Mouse (Mus musculus) limb, embryonic 14.5 days (tissue): ENCODE measurements at regions not wholly inside any gene's neighbourhood (a gene's known extent, or its start where the extent isn't known, plus 50 kb on each side); places are given as distances from the start of the nearest gene placed in this dataset.

Source experiments
- ATAC-seq: fragments of 200-750 bp; cut with Nextera tagmentation; 2 replicates; pipeline ENCODE4 v1.8.0; 2017; ENCODE audit warnings: low read depth, moderate number of reproducible peaks, moderate TSS enrichment; ENCODE audit not compliant: low FRiP score
- DNase-seq: peaks from one replicate; pipeline ENCODE4 v3.0.0-alpha.2; 2015; ENCODE audit warnings: low spot score
- H3K27ac ChIP-seq: fragments of 300-500 bp; sonication (generic); replicated peaks from 2 replicates; pipeline ENCODE4 v1.5.1; 2014; ENCODE audit warnings: low read depth, mild to moderate bottlenecking, low read length, moderate library complexity, mixed read lengths
- H3K27me3 ChIP-seq: fragments of 300-500 bp; sonication (generic); 2 replicates; pipeline ENCODE4 v1.6.1; 2014; ENCODE audit warnings: low read length, mixed read lengths; ENCODE audit not compliant: control insufficient read depth, insufficient read depth
- H3K36me3 ChIP-seq: fragments of 300-500 bp; sonication (generic); 2 replicates; pipeline ENCODE4 v1.6.1; 2014; ENCODE audit warnings: mild to moderate bottlenecking, low read length, moderate library complexity, mixed read lengths; ENCODE audit not compliant: control insufficient read depth, insufficient read depth
- H3K4me1 ChIP-seq: fragments of 300-500 bp; sonication (generic); 2 replicates; pipeline ENCODE4 v1.6.1; 2014; ENCODE audit warnings: antibody characterized with exemption, low read length, mixed read lengths; ENCODE audit not compliant: control insufficient read depth, insufficient read depth
- H3K4me2 ChIP-seq: fragments of 300-500 bp; sonication (generic); replicated peaks from 2 replicates; pipeline ENCODE4 v1.6.1; 2014; ENCODE audit warnings: low read depth, mild to moderate bottlenecking, low read length, moderate library complexity; ENCODE audit not compliant: severe bottlenecking
- H3K4me3 ChIP-seq: fragments of 300-500 bp; sonication (generic); replicated peaks from 2 replicates; pipeline ENCODE4 v1.5.1; 2014; ENCODE audit warnings: low read length
- H3K9ac ChIP-seq: fragments of 300-500 bp; sonication (generic); 2 replicates; pipeline ENCODE4 v1.6.1; 2014; ENCODE audit warnings: mild to moderate bottlenecking, low read depth, low read length, moderate library complexity; ENCODE audit not compliant: severe bottlenecking
- H3K9me3 ChIP-seq: fragments of 300-500 bp; sonication (generic); 2 replicates; pipeline ENCODE4 v1.6.1; 2016; ENCODE audit warnings: low read length; ENCODE audit not compliant: control insufficient read depth
- POLR2A ChIP-seq: fragments of 200-500 bp; IDR thresholded peaks from 2 replicates; pipeline ENCODE4 v1.8.0; 2012; ENCODE audit warnings: inconsistent platforms, mild to moderate bottlenecking, moderate library complexity, borderline replicate concordance; ENCODE audit not compliant: insufficient read depth, insufficient read length; ENCODE audit errors: extremely low read depth
- WGBS: fragments of 180-500 bp; shearing (Covaris S2); extraction: QIAGEN DNeasy Blood & Tissue Kit; methylation state at CpG from one replicate; pipeline ENCODE4 v1.1.7; 2014; 5-methylcytosine and 5-hydroxymethylcytosine counted together

- no peak overlapping the region for H3K9ac ChIP-seq
- H3K27me3 ChIP-seq: no peaks in the 10 kb centered on the region
- DNase-seq: no peak
- 82% methylated on average over 2 of the region's 2 CpGs for WGBS
- H3K4me1 ChIP-seq: no peaks in the 10 kb centered on the region
- H3K4me3 ChIP-seq: no peak overlapping the region
- H3K36me3 ChIP-seq: no peaks in the 10 kb centered on the region
- TF ChIP-seq POLR2A: no peak
- no peaks in the 10 kb centered on the region for H3K9me3 ChIP-seq
- ATAC-seq: no peak
- H3K4me2 ChIP-seq: no peak overlapping the region
- H3K27ac ChIP-seq: no peak overlapping the region
Measured at GRCm38 (mm10) chr15:62268189-62268588, 1345.4 kb upstream of the A1bg start.

- WGBS: 92% methylated on average over 6 of the region's 6 CpGs
- TF ChIP-seq POLR2A: no peak
- DNase-seq (no peak), ATAC-seq (no peak)
- H3K36me3 ChIP-seq: no peaks in the 10 kb centered on the region
- H3K9ac ChIP-seq: no peak overlapping the region
- no peaks in the 10 kb centered on the region for H3K27me3 ChIP-seq
- no peak overlapping the region for H3K4me3 ChIP-seq
- no peaks in the 10 kb centered on the region for H3K4me1 ChIP-seq
- H3K9me3 ChIP-seq: no peaks in the 10 kb centered on the region
- no peak overlapping the region for H3K27ac ChIP-seq
- no peak overlapping the region for H3K4me2 ChIP-seq
Measured at GRCm38 (mm10) chr15:62267536-62267935, 1344.7 kb upstream of the A1bg start.

- ATAC-seq: no peak
- no peak for TF ChIP-seq POLR2A
- WGBS: 96% methylated on average over 6 of the region's 6 CpGs
- no peaks in the 10 kb centered on the region for H3K4me1 ChIP-seq
- H3K27ac ChIP-seq: no peak overlapping the region
- H3K36me3 ChIP-seq: no peaks in the 10 kb centered on the region
- H3K4me3 ChIP-seq: no peak overlapping the region
- no peak overlapping the region for H3K9ac ChIP-seq
- H3K27me3 ChIP-seq: no peaks in the 10 kb centered on the region
- no peaks in the 10 kb centered on the region for H3K9me3 ChIP-seq
- DNase-seq: no peak
- H3K4me2 ChIP-seq: no peak overlapping the region
Measured at GRCm38 (mm10) chr15:62266025-62266424, 1343.2 kb upstream of the A1bg start.

GRCm38 (mm10) chr15:62265484-62265937, 1342.7 kb upstream of the A1bg start:
- TF ChIP-seq POLR2A: no peak
- Histone ChIP-seq H3K36me3 (no peaks in the 10 kb centered on the region), H3K9me3 (no peaks in the 10 kb centered on the region), H3K9ac (no peak overlapping the region), H3K27me3 (no peaks in the 10 kb centered on the region), H3K4me3 (no peak overlapping the region), H3K27ac (no peak overlapping the region), H3K4me1 (no peaks in the 10 kb centered on the region), H3K4me2 (no peak overlapping the region)
- 78% methylated on average over 4 of the region's 4 CpGs for whole genome bisulfite sequencing
- no peak for ATAC-seq
- DNase-seq: no peak

GRCm38 (mm10) chr15:62264966-62265365, 1342.2 kb upstream of the A1bg start:
- H3K4me2 ChIP-seq: no peak overlapping the region
- no peaks in the 10 kb centered on the region for H3K36me3 ChIP-seq
- TF ChIP-seq POLR2A: no peak
- WGBS: 75% methylated on average over 1 of the region's 1 CpGs
- no peak overlapping the region for H3K4me3 ChIP-seq
- DNase-seq (no peak), ATAC-seq (no peak)
- H3K9ac ChIP-seq: no peak overlapping the region
- H3K4me1 ChIP-seq: no peaks in the 10 kb centered on the region
- H3K27me3 ChIP-seq: no peaks in the 10 kb centered on the region
- no peak overlapping the region for H3K27ac ChIP-seq
- no peaks in the 10 kb centered on the region for H3K9me3 ChIP-seq

- no peak for TF ChIP-seq POLR2A
- no peaks in the 10 kb centered on the region for H3K36me3 ChIP-seq
- H3K4me3 ChIP-seq: no peak overlapping the region
- no peak overlapping the region for H3K4me2 ChIP-seq
- no peaks in the 10 kb centered on the region for H3K4me1 ChIP-seq
- H3K27me3 ChIP-seq: no peaks in the 10 kb centered on the region
- H3K9ac ChIP-seq: no peak overlapping the region
- WGBS: 94% methylated on average over 1 of the region's 1 CpGs
- no peak for DNase-seq
- H3K9me3 ChIP-seq: no peaks in the 10 kb centered on the region
- no peak overlapping the region for H3K27ac ChIP-seq
- ATAC-seq: no peak
Measured at GRCm38 (mm10) chr15:62264183-62264582, 1341.4 kb upstream of the A1bg start.
